Mouse (Mus musculus): ENCODE measurements around the gene Lama2. TPM values are rescaled to one million over a fixed set of nuclear protein-coding genes. Genes with fewer than 3 reads are reported as not detected.

Gene Lama2
- polyA plus RNA-seq (2012; rRNA removed) (13.8 and 14.6 TPM in 2 replicates), polyA plus RNA-seq (2014; fragmentation: Nextera tagmentation; extraction: Ambion mirVana) (19.3 and 20.5 TPM in 2 replicates)

GRCm38 (mm10) chr10:27619658-27620057 is at the start of gene Lama2:
Gene Lama2, minus strand, starts transcription at chr10:27619758.
- no peak within 1 kb of the TSS for H3K27ac ChIP-seq (replicated peaks; ENCODE audit: low read depth, low read length)
- ATAC-seq (ENCODE audit: low FRiP score, low read depth) (no peak), DNase-seq (ENCODE audit: low spot score) (no peak)
- no peak within 1 kb of the TSS for H3K4me3 ChIP-seq (replicated peaks; ENCODE audit: low read length)
- no peaks in the 10 kb centered on the region for H3K9me3 ChIP-seq (ENCODE audit: control insufficient read depth, low read length)
- H3K27me3 ChIP-seq (ENCODE audit: control insufficient read depth, insufficient read depth, low read length), result no peaks in the 10 kb centered on the region
- H3K4me2 ChIP-seq (replicated peaks; ENCODE audit: low read depth, low read length, severe bottlenecking), result no peak within 1 kb of the TSS
- H3K9ac ChIP-seq (ENCODE audit: low read depth, low read length, severe bottlenecking), result no peak within 1 kb of the TSS
- 93% methylated on average over 3 of the region's 3 CpGs for WGBS
- no peak for TF ChIP-seq POLR2A (IDR thresholded peaks at IDR 0.05; ENCODE audit: borderline replicate concordance, extremely low read depth, insufficient read depth, insufficient read length)
- H3K36me3 ChIP-seq (ENCODE audit: control insufficient read depth, insufficient read depth, low read length), result no peaks in the 10 kb centered on the region
- H3K4me1 ChIP-seq (ENCODE audit: control insufficient read depth, insufficient read depth, low read length), result peaks cover 9% of the 10 kb centered on the region; the same call in 1 of the 2 replicates

GRCm38 (mm10) chr10:27664391-27664790 is 44.8 kb upstream of the Lama2 start:
- Histone ChIP-seq H3K9ac (ENCODE audit: low read depth, low read length, severe bottlenecking) (no peak overlapping the region), H3K9me3 (ENCODE audit: control insufficient read depth, low read length) (no peaks in the 10 kb centered on the region), H3K36me3 (ENCODE audit: control insufficient read depth, insufficient read depth, low read length) (no peaks in the 10 kb centered on the region), H3K4me3 (replicated peaks; ENCODE audit: low read length) (no peak overlapping the region), H3K4me1 (ENCODE audit: control insufficient read depth, insufficient read depth, low read length) (no peaks in the 10 kb centered on the region), H3K27me3 (ENCODE audit: control insufficient read depth, insufficient read depth, low read length) (no peaks in the 10 kb centered on the region), H3K27ac (replicated peaks; ENCODE audit: low read depth, low read length) (no peak overlapping the region), H3K4me2 (replicated peaks; ENCODE audit: low read depth, low read length, severe bottlenecking) (no peak overlapping the region)
- ATAC-seq (ENCODE audit: low FRiP score, low read depth) (no peak), DNase-seq (ENCODE audit: low spot score) (no peak)
- TF ChIP-seq POLR2A (IDR thresholded peaks at IDR 0.05; ENCODE audit: borderline replicate concordance, extremely low read depth, insufficient read depth, insufficient read length), result no peak
- 80% methylated on average over 1 of the region's 1 CpGs for WGBS

DNA sequence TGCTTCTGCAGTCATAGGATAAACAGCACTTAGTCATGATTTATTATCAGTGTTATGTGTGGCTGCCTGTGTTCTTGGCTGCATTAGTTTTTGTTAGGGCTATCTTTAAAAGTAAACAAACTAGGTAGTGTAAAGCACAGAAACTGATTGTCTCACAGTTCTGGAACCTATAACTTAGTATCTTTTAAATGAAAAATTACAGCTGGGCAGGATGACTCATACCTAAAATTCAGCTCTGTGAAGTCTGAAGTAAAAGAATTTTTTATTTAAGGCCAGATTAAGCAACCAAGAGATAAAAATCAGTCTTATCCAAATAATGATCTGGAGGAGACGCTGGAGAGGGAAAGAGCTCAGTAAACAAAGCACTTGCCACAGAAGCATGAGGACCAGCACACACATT is 43.8 kb upstream of the Lama2 start:
- H3K4me1 ChIP-seq (ENCODE audit: control insufficient read depth, insufficient read depth, low read length), result no peaks in the 10 kb centered on the region
- H3K9ac ChIP-seq (ENCODE audit: low read depth, low read length, severe bottlenecking), result no peak overlapping the region
- H3K4me2 ChIP-seq (replicated peaks; ENCODE audit: low read depth, low read length, severe bottlenecking), result no peak overlapping the region
- TF ChIP-seq POLR2A (IDR thresholded peaks at IDR 0.05; ENCODE audit: borderline replicate concordance, extremely low read depth, insufficient read depth, insufficient read length), result no peak
- 50% methylated on average over 1 of the region's 1 CpGs for WGBS
- H3K4me3 ChIP-seq (replicated peaks; ENCODE audit: low read length), result no peak overlapping the region
- no peaks in the 10 kb centered on the region for H3K27me3 ChIP-seq (ENCODE audit: control insufficient read depth, insufficient read depth, low read length)
- H3K36me3 ChIP-seq (ENCODE audit: control insufficient read depth, insufficient read depth, low read length), result no peaks in the 10 kb centered on the region
- H3K9me3 ChIP-seq (ENCODE audit: control insufficient read depth, low read length), result no peaks in the 10 kb centered on the region
- no peak overlapping the region for H3K27ac ChIP-seq (replicated peaks; ENCODE audit: low read depth, low read length)
- ATAC-seq (ENCODE audit: low FRiP score, low read depth) (no peak), DNase-seq (ENCODE audit: low spot score) (no peak)

DNA sequence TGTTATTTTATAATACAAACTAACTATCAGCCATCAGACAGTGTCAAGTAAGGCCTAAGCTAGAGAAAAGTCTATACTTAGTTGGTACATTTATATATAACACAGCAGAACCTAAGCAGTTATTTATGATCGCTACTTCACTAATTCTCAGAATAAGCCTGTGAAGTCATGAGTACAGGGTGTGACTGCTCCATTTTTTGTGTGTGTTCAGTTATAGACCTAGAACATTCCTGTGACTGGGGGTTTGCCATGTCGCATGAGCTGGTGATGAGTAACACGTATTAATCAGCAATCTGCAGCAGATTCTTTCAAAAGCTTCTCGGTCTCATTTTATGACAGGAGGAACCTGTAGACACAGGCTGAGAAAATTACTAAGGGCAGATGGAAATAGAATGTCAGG is 34.6 kb upstream of the Lama2 start:
- 84% methylated on average over 4 of the region's 4 CpGs for WGBS
- H3K4me2 ChIP-seq (replicated peaks; ENCODE audit: low read depth, low read length, severe bottlenecking), result no peak overlapping the region
- H3K27ac ChIP-seq (replicated peaks; ENCODE audit: low read depth, low read length), result no peak overlapping the region
- no peak overlapping the region for H3K9ac ChIP-seq (ENCODE audit: low read depth, low read length, severe bottlenecking)
- no peaks in the 10 kb centered on the region for H3K36me3 ChIP-seq (ENCODE audit: control insufficient read depth, insufficient read depth, low read length)
- no peak for TF ChIP-seq POLR2A (IDR thresholded peaks at IDR 0.05; ENCODE audit: borderline replicate concordance, extremely low read depth, insufficient read depth, insufficient read length)
- no peak overlapping the region for H3K4me3 ChIP-seq (replicated peaks; ENCODE audit: low read length)
- DNase-seq (ENCODE audit: low spot score) (no peak), ATAC-seq (ENCODE audit: low FRiP score, low read depth) (no peak)
- no peaks in the 10 kb centered on the region for H3K27me3 ChIP-seq (ENCODE audit: control insufficient read depth, insufficient read depth, low read length)
- H3K4me1 ChIP-seq (ENCODE audit: control insufficient read depth, insufficient read depth, low read length), result no peaks in the 10 kb centered on the region
- H3K9me3 ChIP-seq (ENCODE audit: control insufficient read depth, low read length), result no peaks in the 10 kb centered on the region

GRCm38 (mm10) chr10:27652694-27653335 is 33.3 kb upstream of the Lama2 start:
- H3K36me3 ChIP-seq (ENCODE audit: control insufficient read depth, insufficient read depth, low read length), result no peaks in the 10 kb centered on the region
- H3K27me3 ChIP-seq (ENCODE audit: control insufficient read depth, insufficient read depth, low read length), result no peaks in the 10 kb centered on the region
- no peaks in the 10 kb centered on the region for H3K9me3 ChIP-seq (ENCODE audit: control insufficient read depth, low read length)
- 48% methylated on average over 8 of the region's 8 CpGs for WGBS
- no peaks in the 10 kb centered on the region for H3K4me1 ChIP-seq (ENCODE audit: control insufficient read depth, insufficient read depth, low read length)
- no peak overlapping the region for H3K27ac ChIP-seq (replicated peaks; ENCODE audit: low read depth, low read length)
- no peak overlapping the region for H3K9ac ChIP-seq (ENCODE audit: low read depth, low read length, severe bottlenecking)
- DNase-seq (ENCODE audit: low spot score), result peak; percentile 42
- H3K4me3 ChIP-seq (replicated peaks; ENCODE audit: low read length), result no peak overlapping the region
- TF ChIP-seq POLR2A (IDR thresholded peaks at IDR 0.05; ENCODE audit: borderline replicate concordance, extremely low read depth, insufficient read depth, insufficient read length), result no peak
- ATAC-seq (ENCODE audit: low FRiP score, low read depth), result peak; percentile 80; the same call in 1 of the 2 replicates
- H3K4me2 ChIP-seq (replicated peaks; ENCODE audit: low read depth, low read length, severe bottlenecking), result no peak overlapping the region
